Mouse (Mus musculus) intestine, embryonic 16.5 days (tissue): ENCODE results near the gene Ddx54. TPM values are rescaled to one million over a fixed set of nuclear protein-coding genes. Genes with fewer than 3 reads are reported as not detected.

ENCODE experiments used
- ATAC-seq: fragments of 200-750 bp; cut with Nextera tagmentation; 2 replicates; pipeline ENCODE4 v1.8.0; 2017; ENCODE audit warnings: moderate TSS enrichment, moderate library complexity
- H3K27ac ChIP-seq: fragments of 300-500 bp; sonication (generic); 2 replicates; pipeline ENCODE4 v1.5.1; 2014; ENCODE audit warnings: mild to moderate bottlenecking, low read length
- H3K27me3 ChIP-seq: fragments of 300-500 bp; sonication (generic); replicated peaks from 2 replicates; pipeline ENCODE4 v1.6.1; 2014; ENCODE audit warnings: low read length, control low read depth, mixed read lengths; ENCODE audit not compliant: control insufficient read depth, insufficient read depth
- H3K36me3 ChIP-seq: fragments of 300-500 bp; sonication (generic); 2 replicates; pipeline ENCODE4 v1.6.1; 2014; ENCODE audit warnings: low read length, control low read depth; ENCODE audit not compliant: control insufficient read depth, insufficient read depth
- H3K4me1 ChIP-seq: fragments of 300-500 bp; sonication (generic); 2 replicates; pipeline ENCODE4 v1.6.1; 2014; ENCODE audit warnings: low read length, control low read depth, mixed read lengths; ENCODE audit not compliant: control insufficient read depth, insufficient read depth
- H3K4me2 ChIP-seq: fragments of 300-500 bp; sonication (generic); 2 replicates; pipeline ENCODE4 v1.6.1; 2014; ENCODE audit warnings: low read depth, low read length, control low read depth
- H3K4me3 ChIP-seq: fragments of 300-500 bp; sonication (generic); 2 replicates; pipeline ENCODE4 v1.5.1; 2014; ENCODE audit warnings: mild to moderate bottlenecking, low read length
- H3K9ac ChIP-seq: fragments of 300-500 bp; sonication (generic); 2 replicates; pipeline ENCODE4 v1.6.1; 2014; ENCODE audit warnings: low read depth, low read length
- H3K9me3 ChIP-seq: fragments of 300-500 bp; sonication (generic); 2 replicates; pipeline ENCODE4 v1.6.1; 2016; ENCODE audit warnings: low read length, control low read depth; ENCODE audit not compliant: control insufficient read depth
- WGBS: fragments of 180-500 bp; shearing (Covaris S2); extraction: QIAGEN DNeasy Blood & Tissue Kit; methylation state at CpG from one replicate; pipeline ENCODE4 v1.1.7; 2014; 5-methylcytosine and 5-hydroxymethylcytosine counted together
- polyA plus RNA-seq: library from polyadenylated mRNA; unstranded; fragments of >200 nt; fragmentation: Nextera tagmentation; extraction: Ambion mirVana; gene quantifications from 2 replicates; pipeline ENCODE4 v1.2.1, GENCODE M21; 2015

Ddx54 gene
- polyA plus RNA-seq, 1 experiment from 2014 or later = 51.4 TPM

- no peak for ATAC-seq
- Histone ChIP-seq H3K9me3 (no peaks in the 10 kb centered on the region), H3K4me1 (peaks cover 7% of the 10 kb centered on the region; the same call in 1 of the 2 replicates), H3K27me3 (0 out of 2 replicates have a peak, but pooled peaks cover 7% of the 10 kb centered on the region), H3K27ac (no peak overlapping the region), H3K36me3 (peaks cover 34% of the 10 kb centered on the region), H3K4me2 (no peak overlapping the region), H3K9ac (no peak overlapping the region), H3K4me3 (no peak overlapping the region)
- WGBS = 90% methylated on average over 15 of the region's 15 CpGs
Measured at GRCm38 (mm10) chr5:120627515-120628300, 15.2 kb downstream of the Ddx54 start.

- H3K27me3 ChIP-seq = 0 out of 2 replicates have a peak, but pooled peaks cover 7% of the 10 kb centered on the region
- H3K36me3 ChIP-seq = peaks cover 31% of the 10 kb centered on the region
- 52% methylated on average over 7 of the region's 7 CpGs for WGBS
- no peak overlapping the region for H3K4me3 ChIP-seq
- H3K4me1 ChIP-seq = peaks cover 7% of the 10 kb centered on the region; the same call in 1 of the 2 replicates
- no peak overlapping the region for H3K4me2 ChIP-seq
- peak; percentile 32 for ATAC-seq
- no peak overlapping the region for H3K27ac ChIP-seq
- H3K9ac ChIP-seq = no peak overlapping the region
- H3K9me3 ChIP-seq = no peaks in the 10 kb centered on the region
Measured at GRCm38 (mm10) chr5:120628624-120629023, 16.1 kb downstream of the Ddx54 start.

GRCm38 (mm10) chr5:120631128-120631527 lies 18.6 kb downstream of the Ddx54 start:
- H3K9ac ChIP-seq = 0 out of 2 replicates have a peak overlapping the region, but pooled peaks have one; percentile 29
- peak overlapping the region; percentile 27; the same call in 1 of the 2 replicates for H3K4me2 ChIP-seq
- ATAC-seq = no peak
- 0 out of 2 replicates have a peak, but pooled peaks cover 14% of the 10 kb centered on the region for H3K36me3 ChIP-seq
- no peak overlapping the region for H3K4me3 ChIP-seq
- H3K27ac ChIP-seq = no peak overlapping the region
- no peaks in the 10 kb centered on the region for H3K9me3 ChIP-seq
- 0 out of 2 replicates have a peak, but pooled peaks cover 7% of the 10 kb centered on the region for H3K27me3 ChIP-seq
- H3K4me1 ChIP-seq = peaks cover 7% of the 10 kb centered on the region; the same call in 1 of the 2 replicates
- WGBS = 4% methylated on average over 29 of the region's 29 CpGs

- no peak overlapping the region for H3K9ac ChIP-seq
- no peak overlapping the region for H3K27ac ChIP-seq
- WGBS = 90% methylated on average over 5 of the region's 5 CpGs
- peaks cover 7% of the 10 kb centered on the region; the same call in 1 of the 2 replicates for H3K4me1 ChIP-seq
- no peak for ATAC-seq
- H3K9me3 ChIP-seq = no peaks in the 10 kb centered on the region
- H3K4me2 ChIP-seq = no peak overlapping the region
- H3K36me3 ChIP-seq = 0 out of 2 replicates have a peak, but pooled peaks cover 6% of the 10 kb centered on the region
- 0 out of 2 replicates have a peak, but pooled peaks cover 7% of the 10 kb centered on the region for H3K27me3 ChIP-seq
- H3K4me3 ChIP-seq = no peak overlapping the region
Measured at GRCm38 (mm10) chr5:120631892-120632291, 19.4 kb downstream of the Ddx54 start.

GRCm38 (mm10) chr5:120634131-120634530 lies 21.6 kb downstream of the Ddx54 start, which contains the start of gene Cfap73:
Gene Cfap73 (minus strand): TSS chr5:120634235.
- Histone ChIP-seq H3K27me3 (0 out of 2 replicates have a peak, but pooled peaks cover 7% of the 10 kb centered on the region), H3K36me3 (no peaks in the 10 kb centered on the region), H3K4me1 (no peaks in the 10 kb centered on the region), H3K9ac (no peak within 1 kb of the TSS), H3K4me3 (no peak within 1 kb of the TSS), H3K4me2 (no peak within 1 kb of the TSS), H3K27ac (no peak within 1 kb of the TSS), H3K9me3 (no peaks in the 10 kb centered on the region)
- whole genome bisulfite sequencing = 41% methylated on average over 9 of the region's 9 CpGs
- no peak for ATAC-seq

GRCm38 (mm10) chr5:120634860-120635259 lies 22.3 kb downstream of the Ddx54 start:
- Histone ChIP-seq H3K9ac (no peak overlapping the region), H3K4me3 (no peak overlapping the region), H3K36me3 (no peaks in the 10 kb centered on the region), H3K4me2 (no peak overlapping the region), H3K4me1 (no peaks in the 10 kb centered on the region), H3K9me3 (no peaks in the 10 kb centered on the region), H3K27me3 (0 out of 2 replicates have a peak, but pooled peaks cover 6% of the 10 kb centered on the region), H3K27ac (no peak overlapping the region)
- no peak for ATAC-seq
- 50% methylated on average over 5 of the region's 5 CpGs for WGBS

- no peaks in the 10 kb centered on the region for H3K36me3 ChIP-seq
- H3K9me3 ChIP-seq = no peaks in the 10 kb centered on the region
- H3K27ac ChIP-seq = no peak overlapping the region
- no peak overlapping the region for H3K4me2 ChIP-seq
- H3K4me1 ChIP-seq = no peaks in the 10 kb centered on the region
- no peak for ATAC-seq
- no peaks in the 10 kb centered on the region for H3K27me3 ChIP-seq
- 73% methylated on average over 5 of the region's 5 CpGs for WGBS
- H3K4me3 ChIP-seq = no peak overlapping the region
- no peak overlapping the region for H3K9ac ChIP-seq
Measured at GRCm38 (mm10) chr5:120635633-120636032, 23.1 kb downstream of the Ddx54 start.

- H3K27ac ChIP-seq = no peak overlapping the region
- H3K27me3 ChIP-seq = no peaks in the 10 kb centered on the region
- no peaks in the 10 kb centered on the region for H3K9me3 ChIP-seq
- H3K9ac ChIP-seq = no peak overlapping the region
- H3K4me2 ChIP-seq = no peak overlapping the region
- WGBS = 88% methylated on average over 7 of the region's 7 CpGs
- no peak for ATAC-seq
- H3K4me1 ChIP-seq = no peaks in the 10 kb centered on the region
- no peak overlapping the region for H3K4me3 ChIP-seq
- no peaks in the 10 kb centered on the region for H3K36me3 ChIP-seq
Measured at GRCm38 (mm10) chr5:120640094-120640493, 27.6 kb downstream of the Ddx54 start.

GRCm38 (mm10) chr5:120643365-120644085 lies 31.0 kb downstream of the Ddx54 start:
- no peaks in the 10 kb centered on the region for H3K36me3 ChIP-seq
- no peak overlapping the region for H3K9ac ChIP-seq
- peaks cover 2% of the 10 kb centered on the region for H3K4me1 ChIP-seq
- no peak overlapping the region for H3K4me2 ChIP-seq
- H3K27ac ChIP-seq = no peak overlapping the region
- peaks cover 7% of the 10 kb centered on the region for H3K27me3 ChIP-seq
- WGBS = 66% methylated on average over 14 of the region's 14 CpGs
- no peak overlapping the region for H3K4me3 ChIP-seq
- ATAC-seq = no peak
- no peaks in the 10 kb centered on the region for H3K9me3 ChIP-seq
